Mouse (Mus musculus): ENCODE measurements at regions not wholly inside any gene's neighbourhood (a gene's known extent, or its start where the extent isn't known, plus 50 kb on each side); places are given as distances from the start of the nearest gene placed in this dataset.

DNA sequence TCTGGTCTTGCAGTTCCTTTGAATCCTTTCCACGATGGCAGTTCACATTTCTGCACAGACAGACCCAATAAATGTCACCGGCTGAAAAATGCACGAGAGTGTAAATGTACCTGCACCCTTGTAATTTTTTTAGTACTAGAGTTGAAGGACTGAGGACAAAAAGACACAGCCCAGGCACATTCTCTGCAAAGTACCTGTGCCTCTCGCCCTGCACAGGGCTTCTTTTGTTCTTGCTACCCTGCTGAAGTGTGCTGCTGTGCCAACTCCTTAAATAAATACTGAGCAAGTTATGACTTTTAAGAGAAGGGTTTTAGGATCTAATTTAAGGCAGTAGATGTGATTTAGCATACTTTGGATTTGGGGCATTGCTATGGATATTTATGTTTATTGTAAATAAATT, 118.5 kb upstream of the Mast4 start:
- 71% methylated on average over 4 of the region's 4 CpGs for WGBS
- Histone ChIP-seq H3K27me3 (no peaks in the 10 kb centered on the region), H3K9me3 (no peaks in the 10 kb centered on the region), H3K36me3 (no peaks in the 10 kb centered on the region), H3K4me3 (no peak overlapping the region), H3K4me2 (replicated peaks) (no peak overlapping the region), H3K9ac (replicated peaks) (no peak overlapping the region), H3K4me1 (no peaks in the 10 kb centered on the region), H3K27ac (replicated peaks) (no peak overlapping the region)
- ATAC-seq (replicated peaks), result no peak

GRCm38 (mm10) chr13:103430589-103430988, 96.3 kb upstream of the Mast4 start:
- 57% methylated on average over 3 of the region's 3 CpGs for WGBS
- Histone ChIP-seq H3K4me2 (replicated peaks) (no peak overlapping the region), H3K27me3 (no peaks in the 10 kb centered on the region), H3K36me3 (no peaks in the 10 kb centered on the region), H3K9me3 (no peaks in the 10 kb centered on the region), H3K4me3 (no peak overlapping the region), H3K9ac (replicated peaks) (no peak overlapping the region), H3K27ac (replicated peaks) (no peak overlapping the region), H3K4me1 (no peaks in the 10 kb centered on the region)
- no peak for ATAC-seq (replicated peaks)

GRCm38 (mm10) chr13:103424011-103424410, 89.7 kb upstream of the Mast4 start:
- H3K36me3 ChIP-seq, result no peaks in the 10 kb centered on the region
- no peak for ATAC-seq (replicated peaks)
- no peak overlapping the region for H3K4me2 ChIP-seq (replicated peaks)
- H3K9me3 ChIP-seq, result no peaks in the 10 kb centered on the region
- no peaks in the 10 kb centered on the region for H3K27me3 ChIP-seq
- no peak overlapping the region for H3K27ac ChIP-seq (replicated peaks)
- no peak overlapping the region for H3K4me3 ChIP-seq
- H3K9ac ChIP-seq (replicated peaks), result no peak overlapping the region
- 0 out of 2 replicates have a peak, but pooled peaks cover 11% of the 10 kb centered on the region for H3K4me1 ChIP-seq
- WGBS, result 86% methylated on average over 7 of the region's 7 CpGs

DNA sequence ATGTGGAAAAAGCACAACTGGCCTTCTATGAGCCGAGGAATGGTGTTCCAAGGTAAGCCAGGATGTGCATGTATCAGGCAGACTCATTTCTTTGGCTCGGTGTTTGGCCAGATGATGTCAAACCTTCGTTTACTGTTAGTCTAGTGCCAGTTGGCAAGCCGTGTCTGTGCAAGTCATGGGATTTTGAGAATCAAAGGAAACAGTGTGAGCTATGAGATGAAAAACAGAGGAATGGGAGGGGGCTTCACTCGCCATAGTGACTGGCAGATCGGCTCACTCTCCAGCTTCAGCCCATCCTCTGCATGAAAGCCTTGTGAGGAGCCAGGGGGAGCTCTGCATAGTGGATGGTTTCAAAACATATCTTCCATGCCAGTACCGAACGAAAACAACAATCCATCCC, 89.1 kb upstream of the Mast4 start:
- H3K9me3 ChIP-seq, result no peaks in the 10 kb centered on the region
- H3K4me2 ChIP-seq (replicated peaks), result no peak overlapping the region
- H3K4me1 ChIP-seq, result 0 out of 2 replicates have a peak, but pooled peaks cover 11% of the 10 kb centered on the region
- 64% methylated on average over 8 of the region's 8 CpGs for WGBS
- H3K27ac ChIP-seq (replicated peaks), result no peak overlapping the region
- H3K9ac ChIP-seq (replicated peaks), result no peak overlapping the region
- no peak overlapping the region for H3K4me3 ChIP-seq
- H3K27me3 ChIP-seq, result no peaks in the 10 kb centered on the region
- H3K36me3 ChIP-seq, result no peaks in the 10 kb centered on the region
- ATAC-seq (replicated peaks), result peak; percentile 68

- ATAC-seq (replicated peaks), result no peak
Measured at GRCm38 (mm10) chr13:103422997-103423396, 88.7 kb upstream of the Mast4 start.

GRCm38 (mm10) chr13:103419146-103419545, 84.8 kb upstream of the Mast4 start:
- H3K36me3 ChIP-seq, result no peaks in the 10 kb centered on the region
- no peak overlapping the region for H3K4me2 ChIP-seq (replicated peaks)
- no peak overlapping the region for H3K9ac ChIP-seq (replicated peaks)
- H3K9me3 ChIP-seq, result no peaks in the 10 kb centered on the region
- H3K4me3 ChIP-seq, result no peak overlapping the region
- H3K27ac ChIP-seq (replicated peaks), result no peak overlapping the region
- no peak for ATAC-seq (replicated peaks)
- WGBS, result 92% methylated on average over 3 of the region's 3 CpGs
- no peaks in the 10 kb centered on the region for H3K27me3 ChIP-seq
- 0 out of 2 replicates have a peak, but pooled peaks cover 7% of the 10 kb centered on the region for H3K4me1 ChIP-seq

More at GRCm38 (mm10) chr13:103422997-103423396, 88.7 kb upstream of the Mast4 start:
- Histone ChIP-seq H3K9me3 (no peaks in the 10 kb centered on the region), H3K9ac (replicated peaks) (no peak overlapping the region), H3K4me3 (no peak overlapping the region), H3K36me3 (no peaks in the 10 kb centered on the region), H3K27me3 (no peaks in the 10 kb centered on the region), H3K4me2 (replicated peaks) (no peak overlapping the region), H3K4me1 (0 out of 2 replicates have a peak, but pooled peaks cover 11% of the 10 kb centered on the region), H3K27ac (replicated peaks) (no peak overlapping the region)
- WGBS, result 93% methylated on average over 8 of the region's 8 CpGs

DNA sequence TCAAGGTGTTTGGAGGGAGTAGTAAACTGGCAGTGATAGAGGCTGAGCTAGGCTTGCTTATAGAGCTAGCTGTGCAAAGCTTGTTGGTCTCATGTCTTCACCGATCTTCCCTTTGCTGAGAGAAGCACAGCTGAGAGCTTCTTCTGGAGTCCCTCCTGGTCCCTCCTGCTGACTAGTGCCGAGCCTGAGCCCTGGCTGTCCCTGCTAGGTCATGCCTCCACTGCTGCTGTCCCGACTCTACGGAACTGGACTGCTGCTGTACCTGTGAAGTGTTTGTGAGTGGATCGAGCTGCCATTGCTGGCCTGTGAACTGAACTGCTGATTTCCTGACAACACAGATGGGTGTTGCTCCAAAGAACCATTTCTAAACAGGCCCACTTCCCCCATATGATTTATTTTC, 83.0 kb upstream of the Mast4 start:
- Histone ChIP-seq H3K4me2 (replicated peaks) (no peak overlapping the region), H3K9me3 (no peaks in the 10 kb centered on the region), H3K27ac (replicated peaks) (no peak overlapping the region), H3K9ac (replicated peaks) (no peak overlapping the region), H3K4me1 (no peaks in the 10 kb centered on the region), H3K4me3 (no peak overlapping the region), H3K36me3 (no peaks in the 10 kb centered on the region), H3K27me3 (no peaks in the 10 kb centered on the region)
- 85% methylated on average over 5 of the region's 5 CpGs for WGBS
- no peak for ATAC-seq (replicated peaks)

GRCm38 (mm10) chr13:103415335-103415734, 81.0 kb upstream of the Mast4 start:
- H3K9me3 ChIP-seq, result no peaks in the 10 kb centered on the region
- no peak for ATAC-seq (replicated peaks)
- H3K27me3 ChIP-seq, result no peaks in the 10 kb centered on the region
- H3K4me3 ChIP-seq, result no peak overlapping the region
- H3K27ac ChIP-seq (replicated peaks), result no peak overlapping the region
- H3K4me2 ChIP-seq (replicated peaks), result no peak overlapping the region
- no peak overlapping the region for H3K9ac ChIP-seq (replicated peaks)
- H3K4me1 ChIP-seq, result no peaks in the 10 kb centered on the region
- no peaks in the 10 kb centered on the region for H3K36me3 ChIP-seq
- WGBS, result 57% methylated on average over 4 of the region's 4 CpGs

DNA sequence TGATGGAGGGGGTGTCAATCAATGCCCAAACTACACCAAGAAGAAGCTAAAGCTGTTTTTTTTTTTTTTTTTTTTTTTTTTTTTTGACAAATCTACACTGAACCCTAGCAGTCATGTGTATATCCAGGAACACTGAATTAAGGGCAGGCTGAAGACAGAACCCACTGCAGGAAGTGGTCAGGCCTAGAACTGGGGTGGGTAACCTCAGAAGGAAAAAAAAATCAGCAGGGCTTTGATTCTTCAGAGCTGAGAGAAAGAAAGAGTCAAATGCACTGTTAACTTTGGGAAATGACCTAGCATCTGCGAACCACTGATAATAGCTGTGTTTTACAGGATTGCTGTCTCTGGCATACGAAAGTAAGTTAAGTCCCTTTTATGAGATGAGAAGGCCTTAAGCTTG, 78.3 kb upstream of the Mast4 start:
- H3K9me3 ChIP-seq, result no peaks in the 10 kb centered on the region
- no peaks in the 10 kb centered on the region for H3K4me1 ChIP-seq
- no peaks in the 10 kb centered on the region for H3K27me3 ChIP-seq
- no peak overlapping the region for H3K9ac ChIP-seq (replicated peaks)
- no peak overlapping the region for H3K27ac ChIP-seq (replicated peaks)
- H3K4me2 ChIP-seq (replicated peaks), result no peak overlapping the region
- no peak for ATAC-seq (replicated peaks)
- no peaks in the 10 kb centered on the region for H3K36me3 ChIP-seq
- 97% methylated on average over 2 of the region's 2 CpGs for WGBS
- no peak overlapping the region for H3K4me3 ChIP-seq

GRCm38 (mm10) chr13:103409286-103409685, 75.0 kb upstream of the Mast4 start:
- 88% methylated on average over 7 of the region's 7 CpGs for WGBS
- no peak for ATAC-seq (replicated peaks)
- no peak overlapping the region for H3K4me3 ChIP-seq
- H3K4me2 ChIP-seq (replicated peaks), result no peak overlapping the region
- H3K36me3 ChIP-seq, result no peaks in the 10 kb centered on the region
- H3K9me3 ChIP-seq, result no peaks in the 10 kb centered on the region
- H3K27me3 ChIP-seq, result no peaks in the 10 kb centered on the region
- H3K9ac ChIP-seq (replicated peaks), result no peak overlapping the region
- no peaks in the 10 kb centered on the region for H3K4me1 ChIP-seq
- no peak overlapping the region for H3K27ac ChIP-seq (replicated peaks)

DNA sequence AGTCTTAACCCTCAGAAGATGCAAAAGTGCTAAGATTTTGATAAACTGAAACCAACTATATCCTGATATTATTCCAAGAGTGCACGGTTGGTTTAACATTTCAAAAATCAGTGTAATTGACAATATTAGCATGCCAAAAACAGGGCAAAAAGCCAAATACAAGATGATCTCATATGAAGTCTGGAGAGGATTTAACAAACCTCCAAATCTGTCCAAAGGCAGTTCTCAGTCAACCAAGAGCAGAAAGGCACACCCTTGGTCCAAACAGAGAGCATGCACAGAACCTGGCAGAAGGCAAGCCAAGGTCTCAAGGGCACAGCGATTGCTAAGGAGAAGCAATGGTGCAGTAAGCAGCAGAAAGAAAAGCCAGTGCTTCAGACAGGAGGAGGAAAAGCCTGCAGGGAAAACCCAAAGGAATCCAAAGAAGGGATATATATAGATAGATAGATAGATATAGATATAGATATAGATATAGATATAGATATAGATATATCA, 62.3 kb upstream of the Mast4 start:
- H3K4me3 ChIP-seq, result no peak overlapping the region
- no peak overlapping the region for H3K4me2 ChIP-seq (replicated peaks)
- H3K36me3 ChIP-seq, result no peaks in the 10 kb centered on the region
- 85% methylated on average over 2 of the region's 2 CpGs for WGBS
- ATAC-seq (replicated peaks), result no peak
- no peaks in the 10 kb centered on the region for H3K9me3 ChIP-seq
- no peaks in the 10 kb centered on the region for H3K4me1 ChIP-seq
- no peaks in the 10 kb centered on the region for H3K27me3 ChIP-seq
- no peak overlapping the region for H3K9ac ChIP-seq (replicated peaks)
- H3K27ac ChIP-seq (replicated peaks), result no peak overlapping the region

- 92% methylated on average over 9 of the region's 9 CpGs for WGBS
- no peaks in the 10 kb centered on the region for H3K4me1 ChIP-seq
- H3K27ac ChIP-seq (replicated peaks), result no peak overlapping the region
- H3K4me3 ChIP-seq, result no peak overlapping the region
- H3K36me3 ChIP-seq, result no peaks in the 10 kb centered on the region
- no peak overlapping the region for H3K4me2 ChIP-seq (replicated peaks)
- H3K9ac ChIP-seq (replicated peaks), result no peak overlapping the region
- ATAC-seq (replicated peaks), result no peak
- H3K27me3 ChIP-seq, result no peaks in the 10 kb centered on the region
- H3K9me3 ChIP-seq, result no peaks in the 10 kb centered on the region
Measured at GRCm38 (mm10) chr13:103396099-103396498, 61.8 kb upstream of the Mast4 start.

GRCm38 (mm10) chr13:103392581-103392980, 58.3 kb upstream of the Mast4 start:
- H3K4me3 ChIP-seq, result no peak overlapping the region

More at GRCm38 (mm10) chr13:103392581-103392980, 58.3 kb upstream of the Mast4 start:
- Histone ChIP-seq H3K27me3 (no peaks in the 10 kb centered on the region), H3K9me3 (no peaks in the 10 kb centered on the region), H3K4me2 (replicated peaks) (no peak overlapping the region), H3K36me3 (no peaks in the 10 kb centered on the region), H3K9ac (replicated peaks) (no peak overlapping the region), H3K27ac (replicated peaks) (no peak overlapping the region), H3K4me1 (no peaks in the 10 kb centered on the region)
- 76% methylated on average over 3 of the region's 3 CpGs for WGBS
- no peak for ATAC-seq (replicated peaks)

Measured in forebrain, embryonic 15.5 days (tissue).